Mouse (Mus musculus): Measurements from ENCODE around the gene Gm20481.
"Not testable (repeated sequence)": the region's sequence is repeated elsewhere in the genome, so short reads cannot be mapped to it uniquely, and the experiment has no call there.

The Gm20481 gene

GRCm38 (mm10) chr17:35003022-35003838 lies 33.5 kb downstream of the Gm20481 start:
- no peak for DNase-seq (ENCODE audit: low spot score)

GRCm38 (mm10) chr17:35004075-35004717 lies 34.5 kb downstream of the Gm20481 start:
- DNase-seq (ENCODE audit: low spot score) = no peak

GRCm38 (mm10) chr17:35005158-35005557 lies 35.4 kb downstream of the Gm20481 start:
- no peak for DNase-seq (ENCODE audit: low spot score)

GRCm38 (mm10) chr17:35005902-35006301 lies 36.2 kb downstream of the Gm20481 start:
- not testable (repeated sequence) for DNase-seq (ENCODE audit: low spot score)

GRCm38 (mm10) chr17:35007387-35007991 lies 37.8 kb downstream of the Gm20481 start:
- no peak for DNase-seq (ENCODE audit: low spot score)

GRCm38 (mm10) chr17:35009586-35009985 lies 39.9 kb downstream of the Gm20481 start:
- no peak for DNase-seq (ENCODE audit: low spot score)

- DNase-seq (ENCODE audit: low spot score) = no peak
Observed at GRCm38 (mm10) chr17:35011440-35011839, 41.7 kb downstream of the Gm20481 start.

GRCm38 (mm10) chr17:35012430-35012829 lies 42.7 kb downstream of the Gm20481 start:
- no peak for DNase-seq (ENCODE audit: low spot score)

GRCm38 (mm10) chr17:35013221-35013620 lies 43.5 kb downstream of the Gm20481 start:
- no peak for DNase-seq (ENCODE audit: low spot score)

- no peak for DNase-seq (ENCODE audit: low spot score)
Observed at GRCm38 (mm10) chr17:35015296-35015695, 45.6 kb downstream of the Gm20481 start.

GRCm38 (mm10) chr17:35016376-35016775 lies 46.7 kb downstream of the Gm20481 start, which contains the start of gene Vwa7:
Gene Vwa7, plus strand, starts transcription at chr17:35016579.
- no peak for DNase-seq (ENCODE audit: low spot score)

- no peak for DNase-seq (ENCODE audit: low spot score)
Observed at GRCm38 (mm10) chr17:35016791-35017705, 47.3 kb downstream of the Gm20481 start.

- DNase-seq (ENCODE audit: low spot score) = no peak
Observed at GRCm38 (mm10) chr17:35017706-35018030, 48.0 kb downstream of the Gm20481 start.

- no peak for DNase-seq (ENCODE audit: low spot score)
Observed at GRCm38 (mm10) chr17:35018171-35018570, 48.5 kb downstream of the Gm20481 start.

GRCm38 (mm10) chr17:35019894-35020293 lies 50.2 kb downstream of the Gm20481 start:
- DNase-seq (ENCODE audit: low spot score) = no peak

GRCm38 (mm10) chr17:35020551-35020950 lies 50.8 kb downstream of the Gm20481 start:
- no peak for DNase-seq (ENCODE audit: low spot score)

- DNase-seq (ENCODE audit: low spot score) = peak; percentile 92
Observed at GRCm38 (mm10) chr17:35021163-35021808, 51.6 kb downstream of the Gm20481 start.
